Mouse (Mus musculus) hindbrain, embryonic 15.5 days (tissue): ENCODE results near the gene Cap1. TPM values are rescaled to one million over a fixed set of nuclear protein-coding genes. Genes with fewer than 3 reads are reported as not detected.
A peak's percentile ranks its signal among the peaks of the same experiment; 100 is the strongest.

Experiments used
- ATAC-seq: fragments of 200-750 bp; cut with Nextera tagmentation; 2 replicates; pipeline ENCODE4 v1.8.0; 2017; ENCODE audit warnings: low read depth, moderate number of reproducible peaks, moderate TSS enrichment; ENCODE audit not compliant: low FRiP score
- H3K27ac ChIP-seq: fragments of 300-500 bp; sonication (generic); replicated peaks from 2 replicates; pipeline ENCODE4 v1.5.1; 2015; ENCODE audit warnings: mild to moderate bottlenecking, inconsistent platforms
- H3K27me3 ChIP-seq: fragments of 300-500 bp; sonication (generic); 2 replicates; pipeline ENCODE4 v1.6.1; 2015; ENCODE audit warnings: control low read depth, inconsistent platforms
- H3K36me3 ChIP-seq: fragments of 300-500 bp; sonication (generic); 2 replicates; pipeline ENCODE4 v1.6.1; 2015; ENCODE audit warnings: control low read depth, inconsistent platforms
- H3K4me1 ChIP-seq: fragments of 300-500 bp; sonication (generic); replicated peaks from 2 replicates; pipeline ENCODE4 v1.6.1; 2015; ENCODE audit warnings: control low read depth, inconsistent platforms
- H3K4me2 ChIP-seq: fragments of 300-500 bp; sonication (generic); 2 replicates; pipeline ENCODE4 v1.6.1; 2015; ENCODE audit warnings: moderate library complexity, mild to moderate bottlenecking, inconsistent platforms
- H3K4me3 ChIP-seq: fragments of 300-500 bp; sonication (generic); 2 replicates; pipeline ENCODE4 v1.5.1; 2015; ENCODE audit warnings: mild to moderate bottlenecking, inconsistent platforms
- H3K9ac ChIP-seq: fragments of 300-500 bp; sonication (generic); 2 replicates; pipeline ENCODE4 v1.6.1; 2015; ENCODE audit warnings: inconsistent platforms
- H3K9me3 ChIP-seq: fragments of 300-500 bp; sonication (generic); 2 replicates; pipeline ENCODE4 v1.6.1; 2016; ENCODE audit warnings: control low read depth, inconsistent platforms
- WGBS: fragments of 180-500 bp; shearing (Covaris S2); methylation state at CpG from one replicate; pipeline ENCODE4 v1.1.7; 2015; 5-methylcytosine and 5-hydroxymethylcytosine counted together
- polyA plus RNA-seq: library from polyadenylated mRNA; unstranded; fragments of >200 nt; fragmentation: Nextera tagmentation; extraction: Ambion mirVana; gene quantifications from 2 replicates; pipeline ENCODE4 v1.2.1, GENCODE M21; 2015

The Cap1 gene
- polyA plus RNA-seq, 1 experiment from 2014 or later: 72.8 TPM

DNA sequence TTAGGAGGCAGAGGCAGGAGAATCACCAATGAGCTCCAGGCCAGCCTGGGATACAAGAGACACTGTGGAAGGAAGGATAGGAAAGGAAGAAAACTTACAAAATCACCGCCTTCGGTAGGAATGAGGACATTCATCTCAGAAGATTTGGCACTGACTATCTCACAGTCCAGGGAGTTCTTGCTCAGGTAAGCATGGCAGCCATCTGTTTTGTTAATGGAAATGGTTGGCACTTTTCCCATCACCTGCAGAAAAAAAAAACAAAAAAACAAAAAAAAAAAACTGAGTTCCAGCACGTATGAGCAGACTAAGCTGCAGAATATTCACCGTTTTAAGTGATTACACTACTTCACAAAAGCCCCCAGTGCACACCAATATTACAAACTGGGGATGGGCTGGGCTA, 24.0 kb downstream of the Cap1 start:
- no peak for ATAC-seq
- peaks cover 87% of the 10 kb centered on the region for H3K36me3 ChIP-seq
- WGBS: 95% methylated on average over 4 of the region's 4 CpGs

DNA sequence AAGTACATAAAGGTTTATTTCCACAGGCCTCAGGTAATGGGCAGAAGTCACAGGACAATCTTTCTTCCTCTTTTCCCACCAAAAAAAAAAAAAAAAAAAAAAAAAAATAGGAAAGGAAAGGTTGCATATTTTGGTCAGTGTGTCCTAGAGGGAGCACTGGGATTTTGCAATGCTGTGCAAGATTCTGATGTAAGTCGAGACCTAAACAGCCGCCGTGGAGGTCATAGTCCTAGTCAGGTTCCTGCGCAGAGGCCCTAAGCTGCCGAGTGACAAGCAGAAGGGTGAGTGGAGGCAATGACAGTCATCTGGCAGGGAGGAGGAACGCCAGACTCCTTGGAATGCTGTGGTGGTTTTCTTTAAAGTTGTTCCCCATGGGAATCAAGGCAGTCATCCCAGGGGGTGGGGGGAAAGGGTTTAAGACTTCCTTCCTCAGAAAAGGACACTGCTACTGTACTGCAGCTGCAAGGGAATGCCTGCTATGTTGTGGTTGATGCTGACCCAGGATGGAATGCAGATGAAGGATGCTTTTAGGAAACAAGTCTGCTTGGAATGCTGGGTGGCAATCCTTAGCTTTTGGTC, 26.7 kb downstream of the Cap1 start:
- Histone ChIP-seq H3K4me3 (no peak overlapping the region), H3K4me2 (no peak overlapping the region), H3K9ac (no peak overlapping the region), H3K9me3 (no peaks in the 10 kb centered on the region), H3K27me3 (no peaks in the 10 kb centered on the region), H3K4me1 (no peaks in the 10 kb centered on the region), H3K27ac (no peak overlapping the region), H3K36me3 (peaks cover 83% of the 10 kb centered on the region)
- 82% methylated on average over 6 of the region's 6 CpGs for WGBS
- no peak for ATAC-seq

More for the DNA sequence above, 24.0 kb downstream of the Cap1 start:
- Histone ChIP-seq H3K27me3 (no peaks in the 10 kb centered on the region), H3K27ac (no peak overlapping the region), H3K4me2 (no peak overlapping the region), H3K9ac (no peak overlapping the region), H3K4me3 (no peak overlapping the region), H3K4me1 (no peaks in the 10 kb centered on the region), H3K9me3 (no peaks in the 10 kb centered on the region)

DNA sequence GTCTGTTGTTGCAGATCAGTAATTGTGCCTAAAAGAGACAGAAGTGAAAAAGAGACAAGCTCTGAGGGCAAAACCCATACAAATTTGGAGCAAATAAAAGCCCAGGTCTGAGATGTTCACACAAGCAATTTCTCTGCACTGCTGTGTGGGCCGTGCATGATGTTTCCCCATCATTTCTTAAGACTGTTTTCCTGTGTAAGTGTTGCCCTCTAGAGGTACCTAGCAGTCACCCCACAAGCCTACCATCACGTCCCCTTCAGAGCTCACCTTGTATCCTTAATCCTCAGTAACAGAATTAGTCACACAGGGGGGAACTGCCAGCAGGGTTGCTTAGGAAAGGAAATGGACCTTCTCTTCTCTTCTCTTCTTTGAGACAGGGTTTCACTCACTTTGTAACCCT, 27.9 kb downstream of the Cap1 start:
- H3K27ac ChIP-seq: no peak overlapping the region
- H3K4me1 ChIP-seq: no peaks in the 10 kb centered on the region
- H3K9me3 ChIP-seq: no peaks in the 10 kb centered on the region
- no peak overlapping the region for H3K4me3 ChIP-seq
- no peak overlapping the region for H3K9ac ChIP-seq
- whole genome bisulfite sequencing: 51% methylated on average over 2 of the region's 2 CpGs
- peaks cover 78% of the 10 kb centered on the region for H3K36me3 ChIP-seq
- no peak overlapping the region for H3K4me2 ChIP-seq
- no peaks in the 10 kb centered on the region for H3K27me3 ChIP-seq
- no peak for ATAC-seq

DNA sequence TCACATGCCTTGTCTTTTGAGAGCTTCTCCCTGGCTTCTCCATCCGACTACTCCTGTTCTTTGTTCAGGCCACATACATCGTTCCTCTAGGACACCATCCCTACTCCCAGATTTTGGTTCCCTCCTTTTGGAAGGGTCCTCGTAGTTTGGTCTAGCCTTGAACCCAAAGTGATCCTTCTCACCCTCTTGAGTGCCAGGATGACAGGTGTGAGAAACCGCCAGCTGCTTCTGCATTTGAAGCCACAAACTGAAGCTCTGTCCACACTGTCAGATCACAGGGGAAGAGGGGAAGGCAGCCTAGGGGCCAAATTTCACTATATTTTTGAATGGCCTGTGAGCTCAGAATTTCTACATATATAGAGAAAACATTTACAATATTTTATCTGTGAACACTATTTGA, 31.1 kb downstream of the Cap1 start:
- H3K4me3 ChIP-seq: no peak overlapping the region
- peaks cover 74% of the 10 kb centered on the region for H3K36me3 ChIP-seq
- H3K4me1 ChIP-seq: no peaks in the 10 kb centered on the region
- no peaks in the 10 kb centered on the region for H3K9me3 ChIP-seq
- no peak overlapping the region for H3K4me2 ChIP-seq
- H3K27me3 ChIP-seq: no peaks in the 10 kb centered on the region
- 95% methylated on average over 4 of the region's 4 CpGs for WGBS
- ATAC-seq: no peak
- no peak overlapping the region for H3K9ac ChIP-seq
- no peak overlapping the region for H3K27ac ChIP-seq

DNA sequence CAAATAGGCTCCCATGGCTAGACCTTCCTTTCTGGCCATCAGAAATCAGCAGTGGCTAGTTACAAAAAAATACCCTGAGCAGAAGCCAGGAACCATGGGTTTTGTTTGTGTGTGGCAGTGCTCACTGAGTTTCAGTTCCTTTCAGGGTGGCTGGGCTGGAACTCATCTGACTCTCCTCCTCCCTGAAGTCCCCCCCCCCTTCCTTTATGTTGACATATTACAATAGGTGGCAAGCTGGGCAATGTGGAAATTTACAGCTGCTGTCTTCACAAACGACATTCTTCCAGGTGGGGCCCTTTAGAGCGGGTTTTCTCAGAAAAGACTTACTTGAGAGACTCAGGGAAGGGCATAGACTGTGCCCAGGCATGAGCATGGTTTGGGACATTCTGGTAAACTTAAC, 32.2 kb downstream of the Cap1 start:
- Histone ChIP-seq H3K27me3 (no peaks in the 10 kb centered on the region), H3K4me1 (no peaks in the 10 kb centered on the region), H3K36me3 (peaks cover 76% of the 10 kb centered on the region), H3K27ac (no peak overlapping the region), H3K4me2 (no peak overlapping the region), H3K9me3 (no peaks in the 10 kb centered on the region), H3K4me3 (no peak overlapping the region), H3K9ac (no peak overlapping the region)
- no peak for ATAC-seq
- WGBS: 57% methylated on average over 2 of the region's 2 CpGs

DNA sequence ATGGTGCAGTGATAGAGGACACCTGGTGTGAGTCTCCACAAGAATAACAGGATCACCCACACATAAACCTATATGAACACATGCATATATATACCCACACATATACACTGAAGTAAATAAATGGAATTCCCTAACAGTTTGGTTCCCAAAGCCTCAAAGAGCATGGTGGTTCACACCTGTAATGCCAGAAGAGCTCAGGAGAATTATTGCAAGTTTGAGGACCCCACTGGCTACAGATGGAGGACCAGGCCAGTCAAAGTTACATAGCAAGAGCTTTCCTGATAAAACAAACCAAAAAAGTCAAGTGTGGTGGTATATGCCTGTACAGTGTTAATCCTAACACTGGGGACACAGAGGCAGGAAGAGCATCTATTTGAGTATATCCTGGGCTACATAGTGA, 34.3 kb downstream of the Cap1 start:
- Histone ChIP-seq H3K4me2 (no peak overlapping the region), H3K9ac (no peak overlapping the region), H3K27me3 (no peaks in the 10 kb centered on the region), H3K4me3 (no peak overlapping the region), H3K9me3 (no peaks in the 10 kb centered on the region), H3K4me1 (no peaks in the 10 kb centered on the region), H3K27ac (no peak overlapping the region), H3K36me3 (peaks cover 74% of the 10 kb centered on the region)
- no peak for ATAC-seq

DNA sequence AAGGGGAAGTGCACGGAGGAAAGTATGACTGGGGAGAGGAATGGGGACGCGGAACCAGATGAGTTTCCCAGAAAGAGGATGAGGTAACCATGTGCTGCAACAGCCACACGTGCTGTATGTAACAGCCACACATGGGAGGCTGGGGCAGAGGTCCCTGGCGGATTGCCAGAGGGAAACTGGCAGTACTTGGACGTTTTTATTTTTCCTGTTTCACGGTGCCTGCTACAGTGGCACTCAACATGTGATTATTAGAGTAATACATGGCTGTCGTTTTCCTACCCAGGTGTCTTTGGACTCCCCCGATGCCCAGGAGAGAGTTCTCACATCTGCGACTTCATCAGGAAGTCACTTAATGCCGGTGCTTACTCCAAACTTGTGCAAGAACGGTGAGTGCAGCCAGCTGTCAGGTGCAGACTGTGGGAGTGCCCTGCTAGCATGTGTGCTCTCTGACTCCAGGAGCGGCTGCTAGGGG, 37.7 kb downstream of the Cap1 start:
- H3K36me3 ChIP-seq: peaks cover 72% of the 10 kb centered on the region

DNA sequence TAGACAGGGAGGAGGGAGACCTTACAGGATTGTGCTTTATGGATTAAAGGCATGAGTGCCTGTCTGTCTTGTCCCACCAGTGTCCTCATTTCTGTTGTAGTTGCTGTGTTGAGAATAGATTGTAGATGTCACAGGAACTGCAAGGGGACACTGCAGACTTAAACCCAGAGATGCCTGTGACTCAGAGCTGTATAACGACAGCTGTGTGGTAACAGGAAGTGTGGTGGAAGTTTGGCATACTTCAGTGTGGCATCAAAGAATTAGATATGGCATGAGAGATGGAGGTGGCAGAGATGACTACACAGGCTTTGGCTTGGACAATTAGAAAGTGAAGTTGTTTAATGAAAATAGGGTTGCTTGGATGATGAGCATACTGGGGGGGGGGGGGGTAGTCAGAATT, 47.4 kb downstream of the Cap1 start:
- H3K9ac ChIP-seq: no peak overlapping the region
- 0 out of 2 replicates have a peak overlapping the region, but pooled peaks have one; percentile 23 for H3K4me2 ChIP-seq
- 68% methylated on average over 1 of the region's 1 CpGs for WGBS

More for the DNA sequence above, 37.7 kb downstream of the Cap1 start:
- Histone ChIP-seq H3K4me2 (no peak overlapping the region), H3K9ac (no peak overlapping the region), H3K27me3 (no peaks in the 10 kb centered on the region), H3K27ac (no peak overlapping the region), H3K4me1 (no peaks in the 10 kb centered on the region), H3K9me3 (no peaks in the 10 kb centered on the region), H3K4me3 (no peak overlapping the region)
- WGBS: 79% methylated on average over 13 of the region's 13 CpGs
- ATAC-seq: no peak

DNA sequence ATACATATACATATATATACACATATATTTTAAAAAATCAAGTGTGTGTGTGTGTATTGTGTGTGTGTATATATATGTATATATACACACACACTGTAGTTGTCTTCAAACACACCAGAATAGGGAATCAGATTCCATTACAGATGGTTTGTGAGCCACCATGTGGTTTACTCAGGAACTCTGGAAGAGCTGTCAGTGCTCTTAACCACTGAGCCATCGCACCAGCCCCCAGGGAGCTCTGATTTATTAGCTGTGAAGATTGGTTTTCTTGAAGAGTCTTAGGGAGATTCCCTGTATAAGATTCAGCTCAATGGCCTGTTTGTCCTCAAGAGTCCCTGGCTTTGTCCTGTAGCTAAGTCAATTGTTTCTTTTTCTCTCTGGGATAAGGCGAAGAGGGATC, 47.9 kb downstream of the Cap1 start:
- 67% methylated on average over 2 of the region's 2 CpGs for WGBS
- H3K9ac ChIP-seq: no peak overlapping the region
- H3K36me3 ChIP-seq: peaks cover 18% of the 10 kb centered on the region; the same call in 1 of the 2 replicates
- 0 out of 2 replicates have a peak overlapping the region, but pooled peaks have one; percentile 23 for H3K4me2 ChIP-seq
- no peak overlapping the region for H3K27ac ChIP-seq
- no peak for ATAC-seq
- no peaks in the 10 kb centered on the region for H3K27me3 ChIP-seq
- peaks cover 36% of the 10 kb centered on the region for H3K4me1 ChIP-seq
- H3K9me3 ChIP-seq: no peaks in the 10 kb centered on the region
- H3K4me3 ChIP-seq: no peak overlapping the region

More for the DNA sequence above, 47.4 kb downstream of the Cap1 start:
- ATAC-seq: no peak
- H3K36me3 ChIP-seq: peaks cover 18% of the 10 kb centered on the region; the same call in 1 of the 2 replicates
- no peak overlapping the region for H3K4me3 ChIP-seq
- no peaks in the 10 kb centered on the region for H3K27me3 ChIP-seq
- H3K27ac ChIP-seq: no peak overlapping the region
- no peaks in the 10 kb centered on the region for H3K9me3 ChIP-seq
- H3K4me1 ChIP-seq: peaks cover 36% of the 10 kb centered on the region

DNA sequence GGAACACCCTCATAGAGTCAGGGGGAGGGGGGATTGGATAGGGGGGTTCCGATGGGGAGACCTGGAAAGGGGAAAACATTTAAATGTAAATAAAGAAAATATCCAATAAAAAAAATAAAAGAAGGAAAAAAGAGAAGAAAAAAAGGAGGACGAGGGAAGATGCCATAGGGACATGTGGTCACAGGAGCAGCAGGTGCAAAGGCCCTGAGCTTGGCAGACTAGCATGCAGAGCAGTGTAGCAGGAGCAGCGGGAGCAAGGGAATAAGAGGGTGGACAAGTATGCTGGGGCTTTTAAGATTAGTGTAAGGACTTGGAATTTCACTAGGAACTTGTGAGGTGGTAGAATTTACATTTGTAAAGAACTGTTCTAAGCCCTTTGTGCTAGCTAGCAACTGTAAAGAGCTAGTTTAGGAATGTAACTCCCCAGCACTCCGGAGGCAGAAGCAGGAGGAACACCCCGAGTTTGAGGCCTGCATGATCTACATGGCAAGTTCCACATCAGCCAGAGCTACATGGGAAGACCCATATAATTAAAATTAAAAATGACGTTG, 48.6 kb downstream of the Cap1 start:
- Histone ChIP-seq H3K9ac (no peak overlapping the region), H3K4me2 (peak overlapping the region; percentile 64), H3K27ac (no peak overlapping the region), H3K4me3 (peak overlapping the region; percentile 77), H3K9me3 (no peaks in the 10 kb centered on the region), H3K36me3 (peaks cover 15% of the 10 kb centered on the region; the same call in 1 of the 2 replicates), H3K4me1 (peaks cover 36% of the 10 kb centered on the region), H3K27me3 (no peaks in the 10 kb centered on the region)
- WGBS: 74% methylated on average over 6 of the region's 6 CpGs
- ATAC-seq: no peak

DNA sequence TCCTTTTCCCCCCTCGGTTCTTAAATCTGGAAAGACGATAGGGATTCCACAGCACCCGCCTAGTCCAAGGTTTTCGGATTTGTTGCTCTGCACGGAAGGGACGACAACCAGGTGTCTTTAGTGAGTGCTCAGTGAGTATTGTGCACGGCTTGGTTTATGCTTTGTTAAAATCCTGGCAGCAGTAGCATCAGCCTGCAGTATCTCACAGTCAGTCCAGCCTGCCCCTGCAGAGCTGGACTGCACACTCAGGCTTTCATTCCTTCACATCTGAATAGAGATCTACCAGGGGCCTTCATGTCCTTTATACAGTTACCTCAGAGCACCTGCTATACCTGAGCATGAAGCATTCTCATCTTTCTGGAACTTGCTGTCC, 49.5 kb downstream of the Cap1 start:
- Histone ChIP-seq H3K36me3 (peaks cover 7% of the 10 kb centered on the region; the same call in 1 of the 2 replicates), H3K27ac (peak overlapping the region; percentile 90), H3K4me2 (peak overlapping the region; percentile 64), H3K9me3 (no peaks in the 10 kb centered on the region), H3K27me3 (no peaks in the 10 kb centered on the region), H3K4me1 (peaks cover 36% of the 10 kb centered on the region), H3K9ac (peak overlapping the region; percentile 77), H3K4me3 (peak overlapping the region; percentile 77)
- ATAC-seq: peak; percentile 37; the same call in 1 of the 2 replicates
- WGBS: 0% methylated on average over 7 of the region's 7 CpGs

DNA sequence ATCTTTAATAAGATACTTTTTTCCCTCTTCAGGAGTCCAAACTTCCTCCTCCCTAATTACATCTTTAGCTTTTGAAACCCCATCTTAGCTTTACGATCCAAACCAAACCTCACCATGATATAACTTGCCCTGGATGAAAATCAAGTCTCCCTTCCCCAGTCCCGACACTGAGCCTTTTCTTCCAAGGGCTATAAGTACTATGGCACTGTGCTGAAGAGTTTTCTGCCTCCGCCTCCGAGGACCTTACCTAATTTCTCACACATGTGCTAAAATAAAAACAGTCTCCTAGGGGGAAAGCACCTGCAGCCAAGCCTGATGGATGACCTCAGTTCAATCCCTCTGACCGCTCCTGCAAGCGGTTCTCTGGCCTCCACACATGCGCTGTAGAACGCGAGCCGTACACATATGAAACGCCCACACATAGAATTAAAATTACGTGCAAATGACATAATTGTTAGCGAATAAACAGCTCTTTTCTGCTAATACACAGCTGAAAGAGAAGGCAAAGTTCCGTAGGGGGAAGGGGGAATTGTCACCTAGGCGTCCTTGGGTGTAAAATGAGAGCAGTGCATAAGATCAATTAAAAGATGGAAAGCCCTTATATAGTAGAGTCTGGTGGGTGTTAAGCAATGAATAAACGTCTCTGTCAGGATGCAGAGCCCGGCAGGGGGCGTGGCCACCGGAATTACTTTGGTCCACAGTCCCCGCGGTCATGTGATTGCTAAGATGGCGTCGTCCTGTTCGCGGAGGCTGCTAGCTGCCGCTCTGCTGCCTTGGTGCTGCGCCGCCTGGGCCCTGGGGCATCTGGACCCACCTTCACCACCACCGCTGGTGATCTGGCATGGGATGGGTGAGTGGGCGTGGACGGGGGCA, 50.1 kb downstream of the Cap1 start, which contains the start of gene Ppt1:
Gene Ppt1, plus strand, starts transcription at position 713 of the 873 bp plus-strand sequence.
- WGBS: 3% methylated on average over 31 of the region's 31 CpGs
- peak within 1 kb of the TSS; percentile 77 for H3K4me3 ChIP-seq

More for the DNA sequence above, 50.1 kb downstream of the Cap1 start, which contains the start of gene Ppt1:
- Histone ChIP-seq H3K9me3 (no peaks in the 10 kb centered on the region), H3K36me3 (peaks cover under 1% of the 10 kb centered on the region; the same call in 1 of the 2 replicates), H3K4me1 (peaks cover 36% of the 10 kb centered on the region), H3K27ac (peak within 1 kb of the TSS; percentile 90), H3K27me3 (no peaks in the 10 kb centered on the region), H3K9ac (peak within 1 kb of the TSS; percentile 77), H3K4me2 (peak within 1 kb of the TSS; percentile 64)
- peak; percentile 93 for ATAC-seq
